Mouse (Mus musculus) neutrophil, adult 59 days (primary cell): ENCODE results near the gene Pcdh8. TPM values are rescaled to one million over a fixed set of nuclear protein-coding genes. Genes with fewer than 3 reads are reported as not detected.

ENCODE experiments used
- total RNA-seq, 2 experiments: library from RNA; stranded (reverse); gene quantifications; 1 replicate in 1 of 2; 2 replicates in 1 of 2; pipeline ENCODE4 v1.2.4; 2023

Pcdh8 gene
- not detected for total RNA-seq

GRCm38 (mm10) chr14:79771094-79771535 lies at the start of gene Pcdh8:
Gene Pcdh8 (minus strand): TSS chr14:79771312.

Other genes with a start within 250 kb of the Pcdh8 start
- gene Sugt1, start 183.6 kb downstream of the Pcdh8 start, total RNA-seq, result 10 to 100 TPM; 56.8 to 62.8 TPM
- not detected for gene Cnmd, start 109.1 kb downstream of the Pcdh8 start, total RNA-seq
- 100 to 1,000 TPM; 144 to 220 TPM for gene Olfm4, start 212.8 kb upstream of the Pcdh8 start, total RNA-seq